Mouse (Mus musculus) spleen, adult 2 months (tissue): ENCODE results near the gene Iqgap2.

Experiments
- CTCF ChIP-seq: fragments of 200-500 bp; IDR thresholded peaks from 2 replicates; pipeline ENCODE4 v1.5.1; 2011; ENCODE audit warnings: mild to moderate bottlenecking, inconsistent platforms; ENCODE audit not compliant: insufficient read depth, insufficient read length, insufficient replicate concordance; ENCODE audit errors: extremely low read depth
- POLR2A ChIP-seq: fragments of 200-500 bp; IDR thresholded peaks from 2 replicates; pipeline ENCODE4 v1.6.1; 2011; ENCODE audit warnings: low read depth, low read length, inconsistent platforms

GRCm38 (mm10) chr13:95780038-95780437, 111.7 kb downstream of the Iqgap2 start:
- TF ChIP-seq CTCF (no peak), POLR2A (no peak)
